Mouse (Mus musculus) G1E-ER4 (cell line): ENCODE measurements around the gene Egfl7. TPM values are rescaled to one million over a fixed set of nuclear protein-coding genes. Genes with fewer than 3 reads are reported as not detected.

Experiments used
- GATA1 ChIP-seq: IDR thresholded peaks from one replicate; pipeline ENCODE4 v1.8.0; 2012; ENCODE audit warnings: low read length, inconsistent platforms
- polyA plus RNA-seq: library from polyadenylated mRNA; stranded (reverse); fragments of >175 nt; gene quantifications from 2 replicates; pipeline ENCODE4 v1.2.3, GENCODE M21; 2012

Gene Egfl7
- polyA plus RNA-seq = 147 and 170 TPM in 2 replicates

- no peak for TF ChIP-seq GATA1
These were observed at the start of gene Egfl7 for GRCm38 (mm10) chr2:26579714-26580113. TSS of gene Egfl7 (plus strand) at chr2:26580014.

GRCm38 (mm10) chr2:26531829-26532228 lies 48.0 kb upstream of the Egfl7 start:
- TF ChIP-seq GATA1 = no peak

GRCm38 (mm10) chr2:26533249-26533648 lies 46.6 kb upstream of the Egfl7 start:
- no peak for TF ChIP-seq GATA1

GRCm38 (mm10) chr2:26534161-26534560 lies 45.7 kb upstream of the Egfl7 start:
- no peak for TF ChIP-seq GATA1

GRCm38 (mm10) chr2:26534616-26535015 lies 45.2 kb upstream of the Egfl7 start:
- TF ChIP-seq GATA1 = no peak

GRCm38 (mm10) chr2:26535517-26536045 lies 44.2 kb upstream of the Egfl7 start:
- TF ChIP-seq GATA1 = no peak

- TF ChIP-seq GATA1 = no peak
These were observed 40.3 kb upstream of the Egfl7 start for GRCm38 (mm10) chr2:26539516-26539915.

- TF ChIP-seq GATA1 = no peak
These were observed 39.1 kb upstream of the Egfl7 start for GRCm38 (mm10) chr2:26540721-26541120.

GRCm38 (mm10) chr2:26541258-26541910 lies 38.4 kb upstream of the Egfl7 start:
- TF ChIP-seq GATA1 = no peak

- TF ChIP-seq GATA1 = no peak
These were observed 36.7 kb upstream of the Egfl7 start for GRCm38 (mm10) chr2:26543155-26543554.

GRCm38 (mm10) chr2:26543768-26544167 lies 36.0 kb upstream of the Egfl7 start:
- no peak for TF ChIP-seq GATA1

- TF ChIP-seq GATA1 = no peak
These were observed 35.5 kb upstream of the Egfl7 start for GRCm38 (mm10) chr2:26544265-26544664.

GRCm38 (mm10) chr2:26547481-26547880 lies 32.3 kb upstream of the Egfl7 start:
- no peak for TF ChIP-seq GATA1

GRCm38 (mm10) chr2:26549801-26550200 lies 30.0 kb upstream of the Egfl7 start:
- TF ChIP-seq GATA1 = no peak

GRCm38 (mm10) chr2:26550205-26550604 lies 29.6 kb upstream of the Egfl7 start:
- no peak for TF ChIP-seq GATA1

GRCm38 (mm10) chr2:26550777-26551176 lies 29.0 kb upstream of the Egfl7 start:
- TF ChIP-seq GATA1 = no peak

- TF ChIP-seq GATA1 = no peak
These were observed 28.4 kb upstream of the Egfl7 start for GRCm38 (mm10) chr2:26551446-26551845.

- no peak for TF ChIP-seq GATA1
These were observed 27.7 kb upstream of the Egfl7 start for GRCm38 (mm10) chr2:26552066-26552465.

- no peak for TF ChIP-seq GATA1
These were observed 25.9 kb upstream of the Egfl7 start for GRCm38 (mm10) chr2:26553904-26554303.
